Mouse (Mus musculus) midbrain, embryonic 10.5 days (tissue): ENCODE results near the gene Ccdc171. TPM values are rescaled to one million over a fixed set of nuclear protein-coding genes. Genes with fewer than 3 reads are reported as not detected.

ENCODE experiments used
- DNase-seq: peaks from one replicate; pipeline ENCODE4 v3.0.0-alpha.2; 2017; ENCODE audit warnings: low spot score
- H3K27ac ChIP-seq: fragments of 300-500 bp; sonication (generic); replicated peaks from 2 replicates; pipeline ENCODE4 v1.5.1; 2016; ENCODE audit warnings: mild to moderate bottlenecking
- H3K27me3 ChIP-seq: fragments of 300-500 bp; sonication (generic); 2 replicates; pipeline ENCODE4 v1.6.1; 2016; ENCODE audit warnings: low read depth, mild to moderate bottlenecking; ENCODE audit not compliant: poor library complexity, severe bottlenecking
- H3K36me3 ChIP-seq: fragments of 300-500 bp; sonication (generic); 2 replicates; pipeline ENCODE4 v1.6.1; 2016; ENCODE audit warnings: mild to moderate bottlenecking, moderate library complexity
- H3K4me1 ChIP-seq: fragments of 300-500 bp; sonication (generic); 2 replicates; pipeline ENCODE4 v1.6.1; 2016
- H3K4me3 ChIP-seq: fragments of 300-500 bp; sonication (generic); 2 replicates; pipeline ENCODE4 v1.5.1; 2016; ENCODE audit warnings: mild to moderate bottlenecking, moderate library complexity
- H3K9me3 ChIP-seq: fragments of 300-500 bp; sonication (generic); replicated peaks from 2 replicates; pipeline ENCODE4 v1.6.1; 2016; ENCODE audit warnings: mild to moderate bottlenecking
- WGBS: fragments of 180-500 bp; shearing (Covaris S2); methylation state at CpG from one replicate; pipeline ENCODE4 v1.1.7; 2016; 5-methylcytosine and 5-hydroxymethylcytosine counted together
- polyA plus RNA-seq: library from polyadenylated mRNA; unstranded; fragments of >200 nt; fragmentation: Nextera tagmentation; extraction: Ambion mirVana; gene quantifications from 2 replicates; pipeline ENCODE4 v1.2.1, GENCODE M21; 2016

The Ccdc171 gene
- polyA plus RNA-seq, 1 experiment from 2014 or later, result 4.3 TPM

- H3K4me3 ChIP-seq, result no peak overlapping the region
- no peaks in the 10 kb centered on the region for H3K36me3 ChIP-seq
- no peaks in the 10 kb centered on the region for H3K27me3 ChIP-seq
- H3K27ac ChIP-seq, result no peak overlapping the region
- WGBS, result 63% methylated on average over 7 of the region's 7 CpGs
- H3K9me3 ChIP-seq, result no peaks in the 10 kb centered on the region
- peaks cover 11% of the 10 kb centered on the region; the same call in 1 of the 2 replicates for H3K4me1 ChIP-seq
- DNase-seq, result no peak
Measured at GRCm38 (mm10) chr4:83846304-83846703, 321.0 kb downstream of the Ccdc171 start.

- Histone ChIP-seq H3K36me3 (no peaks in the 10 kb centered on the region), H3K27ac (no peak overlapping the region), H3K27me3 (no peaks in the 10 kb centered on the region), H3K4me1 (no peaks in the 10 kb centered on the region), H3K9me3 (no peaks in the 10 kb centered on the region), H3K4me3 (no peak overlapping the region)
- no peak for DNase-seq
- 90% methylated on average over 5 of the region's 5 CpGs for WGBS
Measured at GRCm38 (mm10) chr4:83853885-83854284, 328.5 kb downstream of the Ccdc171 start.

GRCm38 (mm10) chr4:83861706-83862105 lies 336.4 kb downstream of the Ccdc171 start:
- Histone ChIP-seq H3K4me3 (no peak overlapping the region), H3K9me3 (no peaks in the 10 kb centered on the region), H3K27ac (no peak overlapping the region), H3K36me3 (no peaks in the 10 kb centered on the region), H3K4me1 (no peaks in the 10 kb centered on the region), H3K27me3 (no peaks in the 10 kb centered on the region)
- DNase-seq, result no peak
- WGBS, result 80% methylated on average over 3 of the region's 3 CpGs

- no peaks in the 10 kb centered on the region for H3K27me3 ChIP-seq
- no peaks in the 10 kb centered on the region for H3K36me3 ChIP-seq
- H3K4me3 ChIP-seq, result no peak overlapping the region
- DNase-seq, result no peak
- no peaks in the 10 kb centered on the region for H3K4me1 ChIP-seq
- no peak overlapping the region for H3K27ac ChIP-seq
- WGBS, result 84% methylated on average over 7 of the region's 7 CpGs
- no peaks in the 10 kb centered on the region for H3K9me3 ChIP-seq
Measured at GRCm38 (mm10) chr4:83862295-83862694, 336.9 kb downstream of the Ccdc171 start.

- H3K4me1 ChIP-seq, result peaks cover 16% of the 10 kb centered on the region
- no peak overlapping the region for H3K4me3 ChIP-seq
- no peak overlapping the region for H3K27ac ChIP-seq
- WGBS, result 57% methylated on average over 7 of the region's 7 CpGs
- H3K9me3 ChIP-seq, result no peaks in the 10 kb centered on the region
- H3K36me3 ChIP-seq, result no peaks in the 10 kb centered on the region
- no peaks in the 10 kb centered on the region for H3K27me3 ChIP-seq
- DNase-seq, result no peak
Measured at GRCm38 (mm10) chr4:83876600-83876999, 351.3 kb downstream of the Ccdc171 start.

GRCm38 (mm10) chr4:83878236-83878635 lies 352.9 kb downstream of the Ccdc171 start:
- 83% methylated on average over 8 of the region's 8 CpGs for WGBS
- Histone ChIP-seq H3K27me3 (no peaks in the 10 kb centered on the region), H3K9me3 (no peaks in the 10 kb centered on the region), H3K36me3 (no peaks in the 10 kb centered on the region), H3K4me1 (peaks cover 16% of the 10 kb centered on the region), H3K4me3 (no peak overlapping the region), H3K27ac (no peak overlapping the region; the same call in 1 of the 2 replicates)
- DNase-seq, result no peak

GRCm38 (mm10) chr4:83888459-83889054 lies 363.2 kb downstream of the Ccdc171 start:
- H3K9me3 ChIP-seq, result no peaks in the 10 kb centered on the region
- WGBS, result 59% methylated on average over 13 of the region's 13 CpGs
- H3K4me1 ChIP-seq, result 0 out of 2 replicates have a peak, but pooled peaks cover 3% of the 10 kb centered on the region
- no peaks in the 10 kb centered on the region for H3K36me3 ChIP-seq
- H3K27me3 ChIP-seq, result no peaks in the 10 kb centered on the region
- 0 out of 2 replicates have a peak overlapping the region, but pooled peaks have one; percentile 2 for H3K27ac ChIP-seq
- DNase-seq, result no peak
- H3K4me3 ChIP-seq, result no peak overlapping the region

- WGBS, result 90% methylated on average over 9 of the region's 9 CpGs
- H3K4me3 ChIP-seq, result no peak overlapping the region
- no peaks in the 10 kb centered on the region for H3K9me3 ChIP-seq
- no peaks in the 10 kb centered on the region for H3K4me1 ChIP-seq
- no peaks in the 10 kb centered on the region for H3K36me3 ChIP-seq
- no peak overlapping the region for H3K27ac ChIP-seq
- DNase-seq, result no peak
- no peaks in the 10 kb centered on the region for H3K27me3 ChIP-seq
Measured at GRCm38 (mm10) chr4:83902081-83902645, 376.8 kb downstream of the Ccdc171 start.

Other genes starting within 250 kb of the Ccdc171 start
- 1.8 and 2.6 TPM in 2 replicates for gene Ttc39b, start 201.3 kb upstream of the Ccdc171 start, polyA plus RNA-seq
- gene Snapc3, start 107.8 kb upstream of the Ccdc171 start, polyA plus RNA-seq, result 57.7 and 63.9 TPM in 2 replicates
- gene Psip1, start 39.1 kb upstream of the Ccdc171 start, polyA plus RNA-seq, result 302 and 314 TPM in 2 replicates